Mouse (Mus musculus) spleen, postnatal 4 days (tissue): Measurements from ENCODE around the gene Tsnax.

ENCODE experiments used
- DNase-seq, 2 experiments: peaks; one replicate each; pipeline ENCODE4 v3.0.0; 2022; ENCODE audit warnings: low spot score in 2 of 2

Tsnax gene

DNA sequence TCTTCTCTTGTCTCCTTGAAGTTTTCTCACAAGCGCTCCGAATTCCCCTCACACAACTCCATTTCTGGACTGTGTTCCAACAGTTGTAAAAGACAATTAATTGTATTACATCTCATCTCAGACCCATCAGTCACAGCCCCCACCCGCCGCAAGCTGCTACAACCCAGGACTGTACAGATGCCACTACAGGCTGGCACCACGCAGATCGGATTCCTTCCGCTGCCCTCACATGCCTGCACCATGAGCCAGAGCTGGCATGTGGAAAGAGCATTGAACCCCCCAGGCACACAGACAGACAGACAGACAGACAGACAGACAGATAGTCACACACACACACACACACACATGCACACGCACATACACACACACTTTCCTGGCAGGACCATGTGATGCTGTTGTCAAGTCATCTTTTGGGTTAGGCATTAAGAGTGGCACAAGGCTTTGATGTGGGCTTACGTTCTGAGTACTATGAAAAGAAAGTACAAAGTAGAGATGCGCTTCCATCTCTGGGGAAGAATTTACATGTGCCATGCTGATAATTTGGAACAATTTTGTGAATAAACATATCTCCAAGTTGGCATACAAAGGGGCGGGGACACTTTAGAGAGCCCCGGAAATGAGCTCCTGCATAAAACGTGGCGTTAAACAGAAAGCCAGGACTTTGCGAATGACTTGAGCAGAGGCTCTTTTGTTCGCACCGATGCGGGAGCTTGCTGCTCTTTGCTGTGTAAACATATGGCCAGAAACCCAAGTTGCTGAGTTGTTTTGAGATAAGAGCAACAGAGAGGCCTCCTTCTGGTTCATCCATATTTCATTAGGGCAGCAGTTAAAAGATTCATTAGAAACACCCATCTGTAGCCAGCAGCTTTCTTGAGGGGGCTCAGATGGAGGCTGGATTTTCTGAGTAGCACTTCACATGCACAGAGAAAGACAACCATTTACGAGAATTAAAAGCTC lies 67.9 kb downstream of the Tsnax start:
- DNase-seq = no peak

DNA sequence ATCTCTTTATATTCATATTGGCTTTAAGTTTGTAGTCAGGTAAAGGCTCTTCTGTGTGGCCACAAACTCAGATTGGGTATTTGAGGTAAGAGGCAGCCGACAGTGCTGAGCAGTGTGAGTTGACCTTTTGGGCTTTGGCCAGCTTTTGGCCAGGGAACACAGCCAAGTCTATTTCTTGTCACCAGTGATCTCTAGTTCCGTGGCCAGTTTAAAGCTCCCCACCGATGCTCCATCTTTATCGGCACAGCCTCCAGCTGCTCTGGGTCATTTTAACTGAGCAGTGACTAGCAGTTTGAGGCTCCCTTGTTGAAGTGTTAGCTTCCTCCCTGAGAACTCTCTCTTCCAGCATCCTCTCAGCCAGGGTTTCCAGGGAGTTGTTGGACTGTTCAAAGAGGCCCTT lies 70.9 kb downstream of the Tsnax start:
- no peak for DNase-seq
